Mouse (Mus musculus): ENCODE data around the gene Olfr1513. TPM values are rescaled to one million over a fixed set of nuclear protein-coding genes. Genes with fewer than 3 reads are reported as not detected.
"Not testable (repeated sequence)": the region's sequence is repeated elsewhere in the genome, so short reads cannot be mapped to it uniquely, and the experiment has no call there.

Gene Olfr1513
- not detected in 2 replicates for polyA plus RNA-seq (2014; fragmentation: Nextera tagmentation; extraction: Ambion mirVana)

GRCm38 (mm10) chr14:52356308-52356707 is at the start of gene Olfr1513:
TSS of gene Olfr1513 (minus strand) at chr14:52356408.
- no peaks in the 10 kb centered on the region for H3K36me3 ChIP-seq (ENCODE audit: control insufficient read depth, insufficient read depth, low read length)
- no peak within 1 kb of the TSS for H3K9ac ChIP-seq (replicated peaks; ENCODE audit: low read length)
- no peak for ATAC-seq (ENCODE audit: low FRiP score, low TSS enrichment)
- no peak within 1 kb of the TSS for H3K27ac ChIP-seq (replicated peaks; ENCODE audit: low read depth, low read length)
- no peak for DNase-seq
- no peaks in the 10 kb centered on the region for H3K4me1 ChIP-seq (ENCODE audit: control insufficient read depth, insufficient read depth, low read length)
- H3K4me3 ChIP-seq (replicated peaks; ENCODE audit: low read depth, low read length), result no peak within 1 kb of the TSS
- no peaks in the 10 kb centered on the region for H3K27me3 ChIP-seq (ENCODE audit: control insufficient read depth, insufficient read depth, low read length)
- no peak within 1 kb of the TSS for H3K4me2 ChIP-seq (ENCODE audit: low read length)
- 86% methylated on average over 4 of the region's 4 CpGs for WGBS
- H3K9me3 ChIP-seq (ENCODE audit: control insufficient read depth, low read length), result no peaks in the 10 kb centered on the region

- Histone ChIP-seq H3K4me3 (replicated peaks; ENCODE audit: low read depth, low read length) (no peak within 1 kb of the TSS), H3K36me3 (ENCODE audit: control insufficient read depth, insufficient read depth, low read length) (no peaks in the 10 kb centered on the region), H3K27ac (replicated peaks; ENCODE audit: low read depth, low read length) (no peak within 1 kb of the TSS), H3K9me3 (ENCODE audit: control insufficient read depth, low read length) (no peaks in the 10 kb centered on the region), H3K9ac (replicated peaks; ENCODE audit: low read length) (no peak within 1 kb of the TSS), H3K27me3 (ENCODE audit: control insufficient read depth, insufficient read depth, low read length) (no peaks in the 10 kb centered on the region), H3K4me2 (ENCODE audit: low read length) (no peak within 1 kb of the TSS), H3K4me1 (ENCODE audit: control insufficient read depth, insufficient read depth, low read length) (no peaks in the 10 kb centered on the region)
- DNase-seq (no peak), ATAC-seq (ENCODE audit: low FRiP score, low TSS enrichment) (no peak)
- 79% methylated on average over 4 of the region's 4 CpGs for WGBS
Measured at GRCm38 (mm10) chr14:52397279-52397678, 41.1 kb upstream of the Olfr1513 start, which contains the start of gene Olfr1511. TSS of gene Olfr1511 (minus strand) at chr14:52397379.

GRCm38 (mm10) chr14:52390084-52390848 is 34.1 kb upstream of the Olfr1513 start:
- H3K4me3 ChIP-seq (replicated peaks; ENCODE audit: low read depth, low read length); H3K9ac ChIP-seq (replicated peaks; ENCODE audit: low read length); H3K27ac ChIP-seq (replicated peaks; ENCODE audit: low read depth, low read length); DNase-seq; H3K4me1 ChIP-seq (ENCODE audit: control insufficient read depth, insufficient read depth, low read length); H3K27me3 ChIP-seq (ENCODE audit: control insufficient read depth, insufficient read depth, low read length); ATAC-seq (ENCODE audit: low FRiP score, low TSS enrichment); H3K9me3 ChIP-seq (ENCODE audit: control insufficient read depth, low read length); H3K4me2 ChIP-seq (ENCODE audit: low read length); H3K36me3 ChIP-seq (ENCODE audit: control insufficient read depth, insufficient read depth, low read length): not testable (repeated sequence)
- WGBS, result 92% methylated on average over 9 of the region's 9 CpGs

GRCm38 (mm10) chr14:52379068-52379467 is 22.9 kb upstream of the Olfr1513 start, which contains the start of gene Olfr1512:
TSS of gene Olfr1512 (minus strand) at chr14:52379168.
- Histone ChIP-seq H3K27ac (replicated peaks; ENCODE audit: low read depth, low read length) (no peak within 1 kb of the TSS), H3K9me3 (ENCODE audit: control insufficient read depth, low read length) (no peaks in the 10 kb centered on the region), H3K4me2 (ENCODE audit: low read length) (no peak within 1 kb of the TSS), H3K27me3 (ENCODE audit: control insufficient read depth, insufficient read depth, low read length) (no peaks in the 10 kb centered on the region), H3K4me3 (replicated peaks; ENCODE audit: low read depth, low read length) (no peak within 1 kb of the TSS), H3K9ac (replicated peaks; ENCODE audit: low read length) (no peak within 1 kb of the TSS), H3K4me1 (ENCODE audit: control insufficient read depth, insufficient read depth, low read length) (no peaks in the 10 kb centered on the region), H3K36me3 (ENCODE audit: control insufficient read depth, insufficient read depth, low read length) (no peaks in the 10 kb centered on the region)
- ATAC-seq (ENCODE audit: low FRiP score, low TSS enrichment) (no peak), DNase-seq (no peak)
- 80% methylated on average over 2 of the region's 2 CpGs for WGBS

- Histone ChIP-seq H3K9ac (replicated peaks; ENCODE audit: low read length) (no peak overlapping the region), H3K36me3 (ENCODE audit: control insufficient read depth, insufficient read depth, low read length) (no peaks in the 10 kb centered on the region), H3K4me1 (ENCODE audit: control insufficient read depth, insufficient read depth, low read length) (no peaks in the 10 kb centered on the region), H3K4me3 (replicated peaks; ENCODE audit: low read depth, low read length) (no peak overlapping the region), H3K27ac (replicated peaks; ENCODE audit: low read depth, low read length) (no peak overlapping the region), H3K4me2 (ENCODE audit: low read length) (no peak overlapping the region), H3K9me3 (ENCODE audit: control insufficient read depth, low read length) (no peaks in the 10 kb centered on the region), H3K27me3 (ENCODE audit: control insufficient read depth, insufficient read depth, low read length) (no peaks in the 10 kb centered on the region)
- WGBS, result 91% methylated on average over 3 of the region's 3 CpGs
- ATAC-seq (ENCODE audit: low FRiP score, low TSS enrichment), result no peak
- no peak for DNase-seq
Measured at GRCm38 (mm10) chr14:52368741-52369140, 12.5 kb upstream of the Olfr1513 start.

GRCm38 (mm10) chr14:52339512-52339852 is 16.7 kb downstream of the Olfr1513 start:
- ATAC-seq (ENCODE audit: low FRiP score, low TSS enrichment) (no peak), DNase-seq (no peak)
- Histone ChIP-seq H3K4me1 (ENCODE audit: control insufficient read depth, insufficient read depth, low read length) (no peaks in the 10 kb centered on the region), H3K36me3 (ENCODE audit: control insufficient read depth, insufficient read depth, low read length) (no peaks in the 10 kb centered on the region), H3K9ac (replicated peaks; ENCODE audit: low read length) (peak overlapping the region; percentile 50; the same call in 1 of the 2 replicates), H3K9me3 (ENCODE audit: control insufficient read depth, low read length) (peaks cover 3% of the 10 kb centered on the region; the same call in 1 of the 2 replicates), H3K27ac (replicated peaks; ENCODE audit: low read depth, low read length) (no peak overlapping the region), H3K4me2 (ENCODE audit: low read length) (peak overlapping the region; percentile 52), H3K4me3 (replicated peaks; ENCODE audit: low read depth, low read length) (no peak overlapping the region), H3K27me3 (ENCODE audit: control insufficient read depth, insufficient read depth, low read length) (no peaks in the 10 kb centered on the region)
- 79% methylated on average over 6 of the region's 6 CpGs for WGBS

GRCm38 (mm10) chr14:52338751-52339511 is 17.3 kb downstream of the Olfr1513 start:
- H3K9ac ChIP-seq (replicated peaks; ENCODE audit: low read length), result peak overlapping the region; percentile 50
- H3K4me1 ChIP-seq (ENCODE audit: control insufficient read depth, insufficient read depth, low read length), result no peaks in the 10 kb centered on the region
- H3K36me3 ChIP-seq (ENCODE audit: control insufficient read depth, insufficient read depth, low read length), result no peaks in the 10 kb centered on the region
- ATAC-seq (ENCODE audit: low FRiP score, low TSS enrichment), result peak; percentile 57
- no peak overlapping the region for H3K27ac ChIP-seq (replicated peaks; ENCODE audit: low read depth, low read length)
- peak; percentile 94 for DNase-seq
- H3K9me3 ChIP-seq (ENCODE audit: control insufficient read depth, low read length), result no peaks in the 10 kb centered on the region
- WGBS, result 31% methylated on average over 21 of the region's 21 CpGs
- H3K4me2 ChIP-seq (ENCODE audit: low read length), result peak overlapping the region; percentile 52
- no peaks in the 10 kb centered on the region for H3K27me3 ChIP-seq (ENCODE audit: control insufficient read depth, insufficient read depth, low read length)
- H3K4me3 ChIP-seq (replicated peaks; ENCODE audit: low read depth, low read length), result peak overlapping the region; percentile 26

GRCm38 (mm10) chr14:52332171-52332570 is 24.0 kb downstream of the Olfr1513 start:
- ATAC-seq (ENCODE audit: low FRiP score, low TSS enrichment) (no peak), DNase-seq (no peak)
- no peak overlapping the region for H3K4me3 ChIP-seq (replicated peaks; ENCODE audit: low read depth, low read length)
- peaks cover 4% of the 10 kb centered on the region for H3K4me1 ChIP-seq (ENCODE audit: control insufficient read depth, insufficient read depth, low read length)
- H3K9me3 ChIP-seq (ENCODE audit: control insufficient read depth, low read length), result no peaks in the 10 kb centered on the region
- 43% methylated on average over 2 of the region's 3 CpGs for WGBS
- H3K4me2 ChIP-seq (ENCODE audit: low read length), result no peak overlapping the region
- no peak overlapping the region for H3K27ac ChIP-seq (replicated peaks; ENCODE audit: low read depth, low read length)
- H3K27me3 ChIP-seq (ENCODE audit: control insufficient read depth, insufficient read depth, low read length), result no peaks in the 10 kb centered on the region
- no peaks in the 10 kb centered on the region for H3K36me3 ChIP-seq (ENCODE audit: control insufficient read depth, insufficient read depth, low read length)
- no peak overlapping the region for H3K9ac ChIP-seq (replicated peaks; ENCODE audit: low read length)

All from midbrain, embryonic 14.5 days (tissue).